Mouse (Mus musculus): Measurements from ENCODE around the gene Coro2b.

Gene Coro2b

DNA sequence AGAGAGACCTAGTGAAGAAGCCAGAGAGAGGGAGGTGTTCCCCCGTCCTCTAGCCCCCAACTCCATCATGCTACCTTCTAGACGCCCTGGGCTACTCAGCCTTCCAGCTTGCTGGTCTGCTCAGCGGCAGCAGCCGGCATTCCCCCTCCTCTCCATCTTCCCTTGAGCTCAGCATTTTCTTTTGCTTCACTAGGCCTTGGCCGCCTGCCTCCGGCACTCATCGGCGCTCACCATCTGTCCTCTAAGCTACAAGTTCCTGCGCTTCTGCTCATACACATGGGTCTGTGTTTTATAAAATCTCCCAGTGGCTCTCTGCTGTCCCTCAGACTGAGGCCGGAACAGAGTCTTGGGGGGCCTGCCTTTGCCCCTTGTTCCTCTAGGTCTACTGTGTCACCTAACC lies 3.9 kb upstream of the Coro2b start:
- intact Hi-C loops (cut with DNase I), result no loop called here

DNA sequence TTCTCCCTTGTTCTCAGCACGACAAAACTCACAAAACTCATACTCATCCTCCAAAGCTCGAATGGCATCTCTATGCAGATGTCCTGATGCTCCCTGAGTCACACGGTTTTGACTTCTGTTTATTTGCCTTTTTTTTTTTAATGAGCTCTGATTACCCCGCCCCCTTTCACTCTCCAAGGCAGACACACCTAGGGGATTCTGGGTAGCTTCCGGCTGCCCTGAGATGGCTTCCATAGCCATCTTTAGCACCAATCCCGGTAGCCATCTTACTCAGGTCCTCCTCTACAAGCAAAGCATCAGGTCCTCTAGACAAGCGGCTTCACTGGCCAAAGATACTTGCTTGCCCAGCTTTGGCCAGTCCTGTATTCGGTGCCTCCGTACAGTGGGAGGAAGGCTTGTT lies 3.3 kb upstream of the Coro2b start:
- intact Hi-C loops (cut with DNase I), result no loop called here

DNA sequence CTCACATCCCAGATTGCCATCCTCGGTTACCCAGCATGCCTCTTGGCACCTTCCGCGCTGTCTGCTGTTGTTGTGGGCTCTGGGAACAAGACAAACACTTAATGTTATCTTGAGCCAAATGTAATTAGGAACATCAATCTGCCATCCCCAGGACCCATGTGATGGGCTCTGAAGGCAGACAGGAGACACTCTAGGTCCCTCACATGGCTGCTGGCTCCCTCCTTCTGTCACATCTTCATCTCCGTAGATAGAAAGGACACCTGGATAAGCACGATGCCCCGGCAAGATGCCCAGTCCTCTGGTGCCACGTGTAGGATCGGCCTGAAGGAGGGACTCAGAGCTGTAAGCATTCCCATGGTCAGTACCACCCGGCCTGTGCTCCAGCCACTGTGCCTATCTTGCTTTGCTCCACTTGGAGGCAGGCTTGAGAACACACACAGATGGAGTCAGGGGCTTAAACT lies 2.4 kb upstream of the Coro2b start:
- intact Hi-C loops (cut with DNase I), result loop anchor here (10.0 kb wide), 1 partner anchor 134 kb away; no protein-coding TSS in a partner anchor

DNA sequence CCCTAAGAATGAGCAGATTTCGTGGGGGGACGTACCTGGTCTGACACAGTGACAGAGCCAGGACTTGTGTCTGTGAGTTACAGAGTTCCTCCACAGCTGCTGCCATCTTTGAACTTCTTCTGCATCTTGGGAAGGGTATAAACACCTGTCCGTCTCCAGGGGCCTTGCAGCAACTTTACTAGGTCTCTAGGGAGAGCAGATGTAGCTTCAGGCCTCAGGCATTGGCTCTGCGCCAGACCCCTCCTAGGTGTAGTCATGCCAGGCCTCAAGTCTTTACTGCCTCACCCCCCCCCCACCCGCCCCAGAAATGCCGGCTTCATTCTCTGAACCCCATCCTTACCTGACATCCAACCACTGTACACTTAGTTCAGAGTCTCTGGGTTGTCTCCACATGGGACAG lies 1.1 kb upstream of the Coro2b start:
- intact Hi-C loops (cut with DNase I), result loop anchor here (10.0 kb wide), 1 partner anchor 133 kb away; no protein-coding TSS in a partner anchor

- intact Hi-C loops (cut with DNase I), result loop anchor here (10.0 kb wide), 1 partner anchor 131 kb away; no protein-coding TSS in a partner anchor
These were observed 657 bp downstream of the Coro2b start for GRCm38 (mm10) chr9:62536119-62536654.

GRCm38 (mm10) chr9:62535566-62535965 lies 1.3 kb downstream of the Coro2b start:
- intact Hi-C loops (cut with DNase I), result loop anchor here (10.0 kb wide), 1 partner anchor 131 kb away; no protein-coding TSS in a partner anchor

- intact Hi-C loops (cut with DNase I), result loop anchor here (5.0 to 10.0 kb wide), 2 partner anchors 42 to 130 kb away; no protein-coding TSS in a partner anchor
These were observed 2.2 kb downstream of the Coro2b start for GRCm38 (mm10) chr9:62534691-62535090.

GRCm38 (mm10) chr9:62534158-62534557 lies 2.7 kb downstream of the Coro2b start:
- intact Hi-C loops (cut with DNase I), result loop anchor here (5.0 to 10.0 kb wide), 2 partner anchors 42 to 129 kb away; no protein-coding TSS in a partner anchor

DNA sequence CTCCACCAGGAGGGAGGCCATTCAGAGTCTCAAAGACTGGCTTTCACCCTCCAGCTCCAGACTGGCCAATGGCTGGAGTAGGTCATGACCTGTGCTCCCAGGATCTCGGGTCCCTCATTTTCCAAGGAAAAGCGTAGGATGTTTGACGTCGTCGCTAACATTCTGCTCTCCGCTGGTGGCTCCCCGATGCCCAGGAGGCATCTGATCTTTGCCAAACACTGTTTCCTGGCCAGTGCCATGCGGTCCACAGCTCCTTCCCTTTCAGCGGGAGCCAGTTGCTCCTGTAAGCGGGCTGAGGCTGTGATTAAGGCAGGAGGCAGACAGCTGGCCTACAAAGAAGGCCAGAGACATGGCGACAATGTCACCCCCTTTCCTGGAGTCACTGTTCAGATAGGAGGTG lies 4.0 kb downstream of the Coro2b start:
- intact Hi-C loops (cut with DNase I), result loop anchor here (5.0 to 10.0 kb wide), 2 partner anchors 41 to 128 kb away; no protein-coding TSS in a partner anchor

DNA sequence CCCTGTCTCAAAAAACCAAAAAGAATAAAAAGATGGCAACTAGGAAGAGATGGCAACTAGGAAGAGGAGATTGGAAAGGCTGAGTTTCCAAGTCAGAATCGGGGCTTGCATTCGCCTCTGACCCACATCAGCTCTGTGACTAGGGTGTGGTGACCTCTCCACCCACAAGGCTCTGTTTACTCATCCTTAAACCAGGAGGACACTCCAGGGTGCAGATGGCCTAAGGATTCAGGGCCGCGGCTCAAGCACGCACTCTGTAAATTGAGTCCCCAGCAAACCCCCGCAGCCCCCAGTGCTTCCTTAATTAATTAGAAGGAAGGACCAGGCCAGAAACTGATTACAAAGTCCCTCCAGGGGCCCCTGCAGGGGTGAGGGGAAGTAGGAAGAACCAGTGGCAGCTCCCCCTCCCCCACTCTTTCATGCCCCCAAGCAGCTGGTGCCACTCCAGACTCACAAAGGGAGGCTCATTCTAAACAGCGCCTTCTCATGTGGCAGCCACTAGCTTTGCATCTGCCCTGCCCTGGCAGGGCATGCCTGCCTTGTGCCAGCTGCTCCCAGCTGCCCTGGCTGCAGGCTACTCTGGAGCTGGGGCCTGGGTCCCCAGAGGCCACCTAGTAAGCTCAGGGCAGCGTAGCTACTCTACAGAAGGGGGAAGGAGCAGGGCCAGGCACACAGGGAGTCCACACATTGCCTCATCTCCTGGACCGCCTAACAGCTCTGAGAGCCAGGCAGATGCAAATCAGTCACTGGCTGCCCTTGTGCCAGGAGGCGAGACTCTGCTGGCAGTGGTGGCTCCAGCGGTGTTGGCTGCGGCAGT lies 5.2 kb downstream of the Coro2b start:
- intact Hi-C loops (cut with DNase I), result loop anchor here (5.0 to 10.0 kb wide), 2 partner anchors 39 to 127 kb away; no protein-coding TSS in a partner anchor

- intact Hi-C loops (cut with DNase I), result no loop called here
These were observed 8.3 kb downstream of the Coro2b start for GRCm38 (mm10) chr9:62528527-62528926.

GRCm38 (mm10) chr9:62526858-62527257 lies 10.0 kb downstream of the Coro2b start:
- intact Hi-C loops (cut with DNase I), result no loop called here

DNA sequence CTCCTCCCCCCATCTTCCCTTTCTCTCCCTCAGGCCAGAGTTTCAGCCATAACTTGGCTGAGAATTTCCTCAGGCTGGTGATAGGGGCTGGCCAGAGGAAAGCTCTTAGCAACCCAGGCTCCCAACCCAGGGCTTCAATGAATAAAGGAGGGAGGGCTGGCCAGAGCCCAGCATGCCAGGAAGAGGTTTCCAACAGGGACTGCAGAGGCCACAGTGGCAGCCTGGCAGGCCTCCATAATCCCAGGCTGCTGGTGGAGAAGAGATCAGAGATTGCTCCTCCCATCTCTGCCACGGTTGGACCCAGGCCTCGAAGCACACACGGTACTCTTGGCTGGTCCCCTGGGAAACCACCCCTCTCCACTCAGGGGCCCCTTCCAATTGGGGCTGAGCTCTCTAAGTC lies 10.4 kb downstream of the Coro2b start:
- intact Hi-C loops (cut with DNase I), result no loop called here

- intact Hi-C loops (cut with DNase I), result no loop called here
These were observed 12.0 kb downstream of the Coro2b start for GRCm38 (mm10) chr9:62524761-62525308.

- intact Hi-C loops (cut with DNase I), result no loop called here
These were observed 13.9 kb downstream of the Coro2b start for GRCm38 (mm10) chr9:62522791-62523471.

DNA sequence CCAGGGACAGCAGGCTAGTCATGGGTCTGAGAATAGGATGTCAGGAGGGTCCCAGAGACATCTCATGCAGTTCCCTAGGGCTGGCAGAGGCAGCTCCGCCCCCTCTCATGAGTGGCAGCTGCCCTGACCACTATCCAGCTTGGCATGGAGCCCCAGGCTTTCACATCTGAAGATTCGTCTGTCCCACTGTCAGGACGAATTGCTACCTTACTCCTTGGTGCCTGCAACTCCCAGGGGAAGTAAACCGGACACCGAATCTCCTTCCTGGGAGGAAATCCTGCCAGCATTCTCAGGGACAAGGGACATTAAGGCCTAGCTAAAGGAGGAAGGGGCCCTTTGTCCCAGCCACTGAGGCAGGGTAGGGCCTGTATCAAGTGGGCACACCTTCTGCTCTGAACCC lies 14.6 kb downstream of the Coro2b start:
- intact Hi-C loops (cut with DNase I), result no loop called here

DNA sequence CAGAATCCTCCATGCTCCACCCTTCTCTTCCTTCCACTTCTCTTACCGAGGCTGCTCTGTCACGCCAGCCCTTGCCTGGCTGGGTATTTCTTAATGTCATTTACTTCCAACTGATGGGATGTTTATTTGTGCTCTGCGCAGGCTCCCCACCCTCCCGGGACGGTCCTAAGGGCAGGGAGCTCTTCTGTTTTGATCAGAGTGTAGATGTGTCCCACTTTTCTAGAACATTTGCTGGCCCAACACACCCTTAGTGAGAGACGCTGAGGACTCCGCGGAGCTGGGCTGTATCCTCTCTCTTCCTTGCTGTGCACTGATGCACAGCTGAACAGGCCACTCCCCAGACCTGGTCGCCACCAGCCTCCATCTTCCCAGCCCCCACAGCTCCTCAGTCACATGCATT lies 15.3 kb downstream of the Coro2b start:
- intact Hi-C loops (cut with DNase I), result no loop called here

- intact Hi-C loops (cut with DNase I), result no loop called here
These were observed 15.9 kb downstream of the Coro2b start for GRCm38 (mm10) chr9:62520933-62521332.

DNA sequence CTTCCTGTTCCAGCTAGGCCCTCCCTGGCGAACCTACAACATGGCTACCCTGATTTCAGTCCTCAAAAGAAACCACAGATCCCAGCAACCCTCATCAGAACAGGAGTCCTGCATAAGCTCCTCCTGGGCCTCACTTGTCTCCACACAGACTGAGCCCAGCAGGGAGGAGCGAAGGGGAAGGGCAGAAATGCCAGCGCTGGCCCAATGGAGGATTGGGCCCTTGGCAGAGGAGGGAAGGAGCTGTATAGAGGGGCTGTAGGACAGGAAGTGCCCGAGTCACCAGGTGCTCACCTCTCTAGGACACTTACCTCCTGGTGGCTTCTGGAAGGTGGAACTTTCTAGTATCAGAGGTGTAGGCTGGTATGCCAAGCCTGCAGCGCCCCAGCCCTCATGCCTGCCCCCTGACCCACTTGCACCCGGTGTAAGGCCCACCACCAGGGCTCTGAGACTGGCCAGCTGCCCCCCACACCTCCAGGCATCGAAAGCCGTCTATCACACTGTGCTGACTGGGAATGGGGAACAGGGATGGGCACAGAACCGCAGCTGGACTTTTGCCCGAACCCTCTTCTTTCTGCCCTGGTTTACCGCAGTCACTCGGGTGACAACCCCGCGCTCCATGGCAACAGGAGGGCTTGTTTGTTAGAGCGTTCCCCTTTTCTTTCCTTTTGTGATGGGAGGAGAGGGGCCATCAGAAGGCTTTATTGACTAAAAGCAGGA lies 16.9 kb downstream of the Coro2b start:
- intact Hi-C loops (cut with DNase I), result no loop called here

- intact Hi-C loops (cut with DNase I), result no loop called here
These were observed 17.5 kb downstream of the Coro2b start for GRCm38 (mm10) chr9:62519334-62519733.

GRCm38 (mm10) chr9:62518572-62518971 lies 18.3 kb downstream of the Coro2b start:
- intact Hi-C loops (cut with DNase I), result no loop called here
